Mouse (Mus musculus) kidney, adult 2 months (tissue): ENCODE data around the gene Pstpip1. TPM values are rescaled to one million over a fixed set of nuclear protein-coding genes. Genes with fewer than 3 reads are reported as not detected.

ENCODE experiments used
- DNase-seq: peaks from one replicate; pipeline ENCODE4 v3.0.0; 2021
- H3K27ac ChIP-seq: fragments of 200-500 bp; 2 replicates; pipeline ENCODE4 v1.5.1; 2012; ENCODE audit warnings: low read depth, low read length, control low read depth, inconsistent platforms; ENCODE audit not compliant: insufficient read depth
- H3K27me3 ChIP-seq: fragments of 200-500 bp; replicated peaks from 2 replicates; pipeline ENCODE4 v1.6.1; 2012; ENCODE audit warnings: mild to moderate bottlenecking, moderate library complexity, low read length, inconsistent platforms; ENCODE audit not compliant: control insufficient read depth, insufficient read depth
- H3K36me3 ChIP-seq: fragments of 200-500 bp; 2 replicates; pipeline ENCODE4 v1.6.1; 2012; ENCODE audit warnings: mild to moderate bottlenecking, moderate library complexity, low read length, inconsistent platforms; ENCODE audit not compliant: control insufficient read depth, insufficient read depth
- H3K4me1 ChIP-seq: fragments of 200-500 bp; 2 replicates; pipeline ENCODE4 v1.6.1; 2011; ENCODE audit warnings: low read length; ENCODE audit not compliant: control insufficient read depth, insufficient read depth
- H3K4me3 ChIP-seq: fragments of 200-500 bp; 2 replicates; pipeline ENCODE4 v1.5.1; 2011; ENCODE audit warnings: mild to moderate bottlenecking, low read depth, low read length, control low read depth; ENCODE audit not compliant: insufficient read depth
- CTCF ChIP-seq: fragments of 200-500 bp; conservative IDR thresholded peaks from 2 replicates; pipeline ENCODE4 v1.5.1; 2011; ENCODE audit warnings: low read depth, mild to moderate bottlenecking, control low read depth, low read length, moderate library complexity, mixed read lengths; ENCODE audit not compliant: insufficient read depth, insufficient read length
- POLR2A ChIP-seq: fragments of 200-500 bp; IDR thresholded peaks from one replicate; pipeline ENCODE4 v1.6.1; 2011; ENCODE audit warnings: low read depth, low read length, control low read depth
- WGBS: fragments of 180-500 bp; shearing (Covaris S2); methylation state at CpG from one replicate; pipeline ENCODE4 v1.1.7; 2018; 5-methylcytosine and 5-hydroxymethylcytosine counted together
- polyA plus RNA-seq: library from polyadenylated mRNA; depleted of rRNA; stranded (reverse); fragments of >200 nt; gene quantifications from 2 replicates; pipeline ENCODE4 v1.2.3, GENCODE M21; 2012; rRNA removed

Gene Pstpip1
- polyA plus RNA-seq = 1.5 and 3.3 TPM in 2 replicates

DNA sequence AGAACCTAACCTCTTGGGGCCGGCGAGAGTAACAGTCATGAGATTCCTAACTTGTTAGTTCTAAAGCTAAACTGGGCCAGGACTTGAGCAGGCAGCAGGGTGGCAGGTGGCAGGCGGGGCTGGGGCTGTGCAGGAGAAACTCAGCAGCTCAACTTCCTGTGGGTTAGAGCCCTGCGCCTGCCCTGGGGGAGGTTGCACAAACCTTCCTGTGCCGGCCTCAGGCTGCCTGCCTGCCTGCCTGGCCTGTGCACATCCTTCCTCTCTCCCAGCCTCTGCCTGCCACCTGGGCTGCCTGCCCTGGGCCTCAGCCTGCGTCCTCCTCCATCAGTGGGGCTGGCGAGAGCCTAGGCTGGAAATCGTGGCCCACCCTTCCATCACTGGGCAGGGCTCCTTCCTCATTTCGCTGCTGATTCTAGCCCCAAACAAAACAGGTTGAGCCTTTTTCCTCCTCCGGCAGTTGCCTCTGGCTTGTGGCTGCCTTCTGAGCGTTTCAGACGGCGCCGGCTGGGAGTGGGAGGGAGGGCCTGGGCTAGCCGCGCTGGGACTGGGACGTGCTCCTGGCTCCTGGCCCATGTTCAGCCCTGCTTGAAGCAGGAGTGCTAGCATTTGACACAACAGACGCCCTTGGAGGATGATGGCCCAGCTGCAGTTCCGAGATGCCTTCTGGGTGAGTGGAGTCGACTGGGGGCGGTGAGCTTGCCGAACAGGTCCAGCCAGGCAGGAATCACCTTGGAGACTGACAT, at the start of gene Pstpip1:
Gene Pstpip1, plus strand, starts transcription at position 185 of the 743 bp plus-strand sequence.
- 26% methylated on average over 22 of the region's 22 CpGs for WGBS
- DNase-seq = peak; percentile 57
- Histone ChIP-seq H3K4me3 (peak within 1 kb of the TSS; percentile 3; the same call in 1 of the 2 replicates), H3K36me3 (no peaks in the 10 kb centered on the region), H3K27ac (no peak within 1 kb of the TSS), H3K27me3 (no peaks in the 10 kb centered on the region), H3K4me1 (no peaks in the 10 kb centered on the region)
- TF ChIP-seq POLR2A (no peak), CTCF (no peak)

DNA sequence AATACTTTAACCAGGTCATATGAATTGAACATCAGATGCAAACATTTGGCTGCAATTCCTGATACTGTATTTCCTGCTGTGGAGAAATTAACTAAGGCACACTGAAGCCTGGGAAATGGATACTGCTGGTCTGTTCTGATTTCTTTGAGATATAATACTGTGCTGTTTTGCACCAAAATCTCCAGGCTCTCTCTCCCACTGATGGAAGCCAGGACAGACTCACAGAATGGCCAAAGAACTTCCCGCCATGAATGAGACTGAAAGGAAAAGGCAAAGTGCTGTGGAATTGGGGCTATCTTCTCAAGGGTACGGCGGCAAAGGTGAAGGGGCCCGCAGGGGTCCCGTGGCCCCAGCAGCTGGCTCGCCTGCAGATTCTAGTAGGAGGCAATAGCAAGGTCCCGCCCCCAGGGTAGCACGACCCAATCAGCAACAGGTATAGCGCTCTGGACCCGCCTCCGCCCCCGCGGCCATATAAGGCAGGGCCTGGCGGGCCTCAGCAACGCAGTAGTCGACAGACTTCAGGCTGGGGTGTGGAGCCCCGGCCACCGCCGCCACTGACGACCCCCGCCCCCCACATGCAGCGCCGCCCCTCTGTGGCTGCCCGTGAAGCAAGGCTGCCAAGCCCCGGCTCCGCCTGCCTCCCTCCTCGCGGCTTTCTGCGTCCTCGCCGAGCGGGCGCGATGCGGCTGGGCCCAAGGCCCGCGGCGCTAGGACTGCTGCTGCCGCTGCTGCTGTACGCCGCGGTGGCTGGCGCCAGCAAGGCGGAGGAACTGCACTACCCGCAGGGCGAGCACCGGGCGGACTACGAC, 48.2 kb upstream of the Pstpip1 start, which contains the start of gene Rcn2:
Gene Rcn2, plus strand, starts transcription at position 474 of the 809 bp plus-strand sequence.
- peak; percentile 97 for DNase-seq
- Histone ChIP-seq H3K4me3 (peak within 1 kb of the TSS; percentile 98), H3K27me3 (no peaks in the 10 kb centered on the region), H3K27ac (peak within 1 kb of the TSS; percentile 71), H3K36me3 (no peaks in the 10 kb centered on the region), H3K4me1 (peaks cover 3% of the 10 kb centered on the region; the same call in 1 of the 2 replicates)
- under 1% methylated on average over 49 of the region's 49 CpGs for WGBS
- TF ChIP-seq CTCF (no peak), POLR2A (peak; percentile 81)

DNA sequence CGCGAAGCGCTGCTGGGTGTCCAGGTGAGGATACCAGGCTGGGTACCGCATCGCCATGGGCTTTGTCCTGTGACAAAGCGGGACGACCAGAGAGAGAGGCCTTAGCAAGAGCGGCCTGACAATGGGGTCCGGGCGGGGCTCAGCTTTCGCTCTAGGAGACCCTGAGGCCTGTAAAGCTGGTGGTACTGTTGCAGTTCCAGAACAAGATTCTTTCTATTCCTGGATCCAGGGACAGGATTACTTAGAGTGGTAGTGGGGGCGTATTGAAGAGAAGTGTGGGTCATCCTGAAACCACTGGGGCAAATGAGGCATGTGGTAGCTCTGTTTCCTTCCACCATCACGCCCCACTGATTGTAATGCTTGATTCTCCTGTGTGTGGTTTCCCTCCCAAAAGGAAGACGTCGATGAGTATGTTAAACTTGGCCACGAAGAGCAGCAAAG, 47.6 kb upstream of the Pstpip1 start:
- under 1% methylated on average over 16 of the region's 16 CpGs for WGBS
- Histone ChIP-seq H3K27me3 (no peaks in the 10 kb centered on the region), H3K36me3 (no peaks in the 10 kb centered on the region), H3K27ac (peak overlapping the region; percentile 71), H3K4me3 (peak overlapping the region; percentile 98), H3K4me1 (peaks cover 3% of the 10 kb centered on the region; the same call in 1 of the 2 replicates)
- TF ChIP-seq CTCF (no peak), POLR2A (no peak)
- DNase-seq = no peak

DNA sequence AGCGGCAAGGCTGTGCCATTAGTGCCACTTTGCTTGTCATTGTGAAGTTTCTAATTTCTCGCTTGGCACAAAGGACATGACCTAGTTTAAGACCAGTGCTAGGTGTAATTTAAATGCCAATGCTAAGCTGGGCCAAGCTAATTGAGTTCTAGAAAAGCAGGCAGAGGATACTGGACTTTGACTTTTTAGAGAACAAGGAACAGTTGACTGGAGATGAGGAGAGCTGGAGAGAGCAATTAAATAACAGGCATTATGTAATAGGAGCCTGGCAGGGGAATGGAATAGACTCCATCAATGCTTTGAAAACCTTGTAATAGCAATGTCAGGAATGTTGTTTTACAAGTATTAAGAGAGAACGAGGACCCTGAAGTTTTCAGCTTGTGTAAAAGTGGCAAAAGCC, 36.0 kb upstream of the Pstpip1 start:
- TF ChIP-seq POLR2A (no peak), CTCF (no peak)
- H3K27me3 ChIP-seq = no peaks in the 10 kb centered on the region
- peaks cover 12% of the 10 kb centered on the region; the same call in 1 of the 2 replicates for H3K4me1 ChIP-seq
- DNase-seq = peak; percentile 87
- H3K4me3 ChIP-seq = no peak overlapping the region
- H3K36me3 ChIP-seq = peaks cover 1% of the 10 kb centered on the region
- no peak overlapping the region for H3K27ac ChIP-seq
- WGBS = 31% methylated on average over 3 of the region's 3 CpGs

DNA sequence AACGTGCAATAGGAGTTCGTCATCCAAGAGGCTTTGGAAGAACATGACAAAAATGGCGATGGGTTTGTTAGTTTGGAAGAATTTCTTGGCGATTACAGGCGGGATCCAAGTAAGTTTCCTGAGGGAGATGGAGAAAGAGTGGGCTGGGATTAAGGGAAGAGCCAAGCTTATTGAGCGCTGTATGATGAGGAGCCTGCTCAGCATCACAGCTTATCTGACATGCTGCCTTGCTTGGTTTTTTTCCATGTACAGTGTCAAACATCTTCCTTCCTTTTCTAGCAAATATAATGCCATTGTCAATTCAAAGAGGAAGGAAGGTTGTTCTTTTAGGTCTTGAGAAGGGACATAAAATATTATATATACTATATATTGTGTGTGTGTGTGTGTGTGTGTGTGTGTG, 33.6 kb upstream of the Pstpip1 start:
- Histone ChIP-seq H3K4me3 (no peak overlapping the region), H3K27ac (no peak overlapping the region), H3K36me3 (peaks cover 5% of the 10 kb centered on the region), H3K27me3 (no peaks in the 10 kb centered on the region), H3K4me1 (peaks cover 12% of the 10 kb centered on the region; the same call in 1 of the 2 replicates)
- TF ChIP-seq POLR2A (no peak), CTCF (no peak)
- 93% methylated on average over 6 of the region's 6 CpGs for WGBS
- DNase-seq = no peak

DNA sequence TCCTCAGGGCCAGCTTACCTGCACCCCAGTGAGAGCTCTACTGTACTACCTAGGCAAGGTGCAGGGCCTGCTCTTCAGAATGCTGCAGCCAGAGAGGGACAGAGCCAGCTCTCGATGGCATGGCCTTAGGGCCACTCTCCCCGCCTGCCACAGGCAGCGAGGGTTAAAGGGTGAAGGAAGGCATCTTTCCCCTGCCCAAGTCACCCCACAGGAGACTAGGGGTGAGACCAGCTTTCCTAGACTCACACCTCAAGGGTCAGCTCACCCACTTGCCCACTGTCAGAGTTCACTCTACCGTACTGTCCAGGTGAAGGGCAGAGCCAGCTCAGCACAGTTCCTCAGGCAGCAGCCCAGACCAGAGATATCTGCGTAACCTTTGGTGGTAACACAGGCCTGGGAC, 27.4 kb upstream of the Pstpip1 start:
- no peak for DNase-seq
- Histone ChIP-seq H3K27ac (no peak overlapping the region), H3K4me1 (no peaks in the 10 kb centered on the region), H3K27me3 (no peaks in the 10 kb centered on the region), H3K36me3 (peaks cover 4% of the 10 kb centered on the region), H3K4me3 (no peak overlapping the region)
- TF ChIP-seq POLR2A (no peak), CTCF (no peak)
- 93% methylated on average over 5 of the region's 5 CpGs for WGBS

DNA sequence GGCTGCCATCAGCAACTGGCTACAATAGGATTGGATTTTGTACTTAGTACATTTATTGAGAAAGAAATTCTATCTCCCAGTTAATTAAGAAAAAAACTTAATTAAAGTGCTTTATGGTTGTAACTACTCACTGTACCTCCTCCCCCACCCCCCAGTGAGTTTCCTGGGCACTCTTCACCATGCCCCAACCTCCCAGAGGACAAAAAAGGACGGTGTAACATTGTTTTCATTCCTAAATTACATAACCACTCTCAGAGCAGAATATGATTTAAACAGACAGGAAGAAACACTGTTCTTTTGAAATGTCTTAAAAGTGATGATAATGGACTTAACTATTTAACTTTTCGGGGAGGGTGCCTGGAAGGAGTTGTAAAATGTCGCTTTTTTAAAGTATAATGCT, 24.8 kb upstream of the Pstpip1 start:
- no peaks in the 10 kb centered on the region for H3K4me1 ChIP-seq
- H3K4me3 ChIP-seq = no peak overlapping the region
- no peak for TF ChIP-seq POLR2A
- no peaks in the 10 kb centered on the region; the same call in 1 of the 2 replicates for H3K36me3 ChIP-seq
- WGBS = 56% methylated on average over 3 of the region's 3 CpGs
- peak; percentile 17 for DNase-seq
- no peaks in the 10 kb centered on the region for H3K27me3 ChIP-seq
- no peak overlapping the region for H3K27ac ChIP-seq
